Mouse (Mus musculus) CH12.LX (cell line): ENCODE results near the gene Spata13. TPM values are rescaled to one million over a fixed set of nuclear protein-coding genes. Genes with fewer than 3 reads are reported as not detected.

Source experiments
- DNase-seq: peaks from one replicate; pipeline ENCODE4 v3.0.0-alpha.2; 2013; ENCODE audit errors: extremely low read depth
- H3K27ac ChIP-seq: 2 replicates; pipeline ENCODE4 v1.5.1; 2012; ENCODE audit warnings: low read depth, mild to moderate bottlenecking, control low read depth, moderate library complexity; ENCODE audit not compliant: insufficient read depth
- H3K27me3 ChIP-seq: replicated peaks from 2 replicates; pipeline ENCODE3; 2012; ENCODE audit warnings: inconsistent platforms
- H3K36me3 ChIP-seq, 2 experiments: replicated peaks in 1 of 2; 2 replicates each; pipeline versions ENCODE3 to v1.6.1; 2012; ENCODE audit warnings: inconsistent platforms in 1 of 2, low read length in 1 of 2, mild to moderate bottlenecking in 1 of 2, mixed read lengths in 1 of 2, moderate library complexity in 1 of 2; ENCODE audit not compliant: control insufficient read depth in 1 of 2, insufficient read depth in 1 of 2
- H3K4me1 ChIP-seq, 2 experiments: 2 replicates each; pipeline ENCODE4 v1.6.1; 2012; ENCODE audit warnings: inconsistent platforms in 1 of 2, moderate library complexity in 1 of 2; ENCODE audit not compliant: insufficient read depth in 2 of 2, control insufficient read depth in 1 of 2
- H3K4me2 ChIP-seq: 2 replicates; pipeline ENCODE4 v1.6.1; 2012; ENCODE audit warnings: low read depth, mild to moderate bottlenecking, control low read depth; ENCODE audit not compliant: poor library complexity, insufficient read depth, severe bottlenecking
- H3K4me3 ChIP-seq, 3 experiments: fragments of 150-350 bp in 1 of 3; sonication (generic) in 1 of 3; replicated peaks in 1 of 3; 2 replicates each; pipeline versions ENCODE3 to v1.5.1; 2011 to 2012; ENCODE audit warnings: low read depth in 2 of 3, low read length in 2 of 3, mild to moderate bottlenecking in 2 of 3, moderate library complexity in 2 of 3, control low read depth in 1 of 3, improper control_type of control experiment in 1 of 3, inconsistent platforms in 1 of 3, mixed read lengths in 1 of 3; ENCODE audit not compliant: poor library complexity in 1 of 3
- H3K79me2 ChIP-seq: replicated peaks from 2 replicates; pipeline ENCODE4 v1.6.1; 2012; ENCODE audit warnings: mild to moderate bottlenecking, moderate library complexity; ENCODE audit not compliant: control insufficient read depth, poor library complexity, insufficient read depth, severe bottlenecking; ENCODE audit errors: extremely low read depth
- H3K9ac ChIP-seq: 2 replicates; pipeline ENCODE4 v1.6.1; 2012; ENCODE audit warnings: low read depth, mild to moderate bottlenecking, control low read depth, moderate library complexity; ENCODE audit not compliant: insufficient read depth
- H3K9me3 ChIP-seq: replicated peaks from 2 replicates; pipeline ENCODE3; 2012; ENCODE audit warnings: low read length, inconsistent platforms, mixed read lengths
- BHLHE40 ChIP-seq: IDR thresholded peaks from 2 replicates; pipeline ENCODE4 v1.6.1; 2011; ENCODE audit warnings: mild to moderate bottlenecking, low read depth, low read length, improper control_type of control experiment
- E2F4 ChIP-seq: IDR thresholded peaks from 2 replicates; pipeline ENCODE4 v1.6.1; 2011; ENCODE audit warnings: low read depth, low read length, improper control_type of control experiment; ENCODE audit not compliant: insufficient replicate concordance
- ELF1 ChIP-seq: IDR thresholded peaks from 2 replicates; pipeline ENCODE4 v1.6.1; 2014; ENCODE audit warnings: low read depth, mild to moderate bottlenecking, inconsistent platforms, low read length, improper control_type of control experiment
- EP300 ChIP-seq: IDR thresholded peaks from 2 replicates; pipeline ENCODE4 v1.6.1; 2011; ENCODE audit warnings: low read length, improper control_type of control experiment
- ETS1 ChIP-seq: conservative IDR thresholded peaks from 2 replicates; pipeline ENCODE4 v1.6.1; 2012; ENCODE audit warnings: low read depth, mild to moderate bottlenecking, inconsistent platforms, low read length, improper control_type of control experiment, moderate library complexity
- GABPA ChIP-seq: IDR thresholded peaks from 2 replicates; pipeline ENCODE4 v1.6.1; 2012; ENCODE audit warnings: low read depth, low read length, improper control_type of control experiment, inconsistent platforms; ENCODE audit not compliant: insufficient replicate concordance
- HCFC1 ChIP-seq: IDR thresholded peaks from 2 replicates; pipeline ENCODE4 v1.6.1; 2012; ENCODE audit warnings: low read depth, mild to moderate bottlenecking, inconsistent platforms, low read length, improper control_type of control experiment
- IRF4 ChIP-seq: IDR thresholded peaks from 2 replicates; pipeline ENCODE4 v1.6.1; 2014; ENCODE audit warnings: low read depth, mild to moderate bottlenecking, inconsistent platforms, low read length, improper control_type of control experiment
- JUND ChIP-seq: conservative IDR thresholded peaks from 2 replicates; pipeline ENCODE4 v1.6.1; 2011; ENCODE audit warnings: low read depth, low read length, improper control_type of control experiment
- KAT2A ChIP-seq: IDR thresholded peaks from 2 replicates; pipeline ENCODE4 v1.6.1; 2012; ENCODE audit warnings: low read length, improper control_type of control experiment, inconsistent platforms; ENCODE audit not compliant: insufficient replicate concordance
- MAFK ChIP-seq: IDR thresholded peaks from 2 replicates; pipeline ENCODE4 v1.6.1; 2011; ENCODE audit warnings: low read length, improper control_type of control experiment; ENCODE audit not compliant: insufficient replicate concordance
- MAX ChIP-seq: IDR thresholded peaks from 2 replicates; pipeline ENCODE4 v1.6.1; 2011; ENCODE audit warnings: low read length, improper control_type of control experiment
- MAZ ChIP-seq: IDR thresholded peaks from 2 replicates; pipeline ENCODE4 v1.6.1; 2012; ENCODE audit warnings: low read depth, mild to moderate bottlenecking, inconsistent platforms, low read length, improper control_type of control experiment, moderate library complexity
- MEF2A ChIP-seq: IDR thresholded peaks from 2 replicates; pipeline ENCODE4 v1.6.1; 2014; ENCODE audit warnings: low read depth, mild to moderate bottlenecking, inconsistent platforms, low read length, improper control_type of control experiment, borderline replicate concordance
- MYC ChIP-seq: IDR thresholded peaks from 2 replicates; pipeline ENCODE4 v1.6.1; 2011; ENCODE audit warnings: low read depth, mild to moderate bottlenecking, improper control_type of control experiment, low read length
- NELFE ChIP-seq: IDR thresholded peaks from 2 replicates; pipeline ENCODE4 v1.6.1; 2011; ENCODE audit warnings: low read depth, low read length, improper control_type of control experiment
- NRF1 ChIP-seq: IDR thresholded peaks from 2 replicates; pipeline ENCODE4 v1.6.1; 2014; ENCODE audit warnings: low read depth, mild to moderate bottlenecking, inconsistent platforms, low read length, improper control_type of control experiment, moderate library complexity
- POLR2A ChIP-seq: IDR thresholded peaks from 2 replicates; pipeline ENCODE4 v1.6.1; 2011; ENCODE audit warnings: low read depth, mild to moderate bottlenecking, improper control_type of control experiment, low read length
- POLR2AphosphoS2 ChIP-seq: IDR thresholded peaks from 2 replicates; pipeline ENCODE4 v1.6.1; 2011; ENCODE audit warnings: low read depth, low read length, improper control_type of control experiment
- SIN3A ChIP-seq: IDR thresholded peaks from 2 replicates; pipeline ENCODE4 v1.6.1; 2012; ENCODE audit warnings: low read length, improper control_type of control experiment, inconsistent platforms
- TCF12 ChIP-seq: IDR thresholded peaks from 2 replicates; pipeline ENCODE4 v1.6.1; 2014; ENCODE audit warnings: low read depth, mild to moderate bottlenecking, inconsistent platforms, low read length, improper control_type of control experiment
- USF1 ChIP-seq: IDR thresholded peaks from 2 replicates; pipeline ENCODE4 v1.6.1; 2014; ENCODE audit warnings: low read depth, mild to moderate bottlenecking, inconsistent platforms, low read length, improper control_type of control experiment
- USF2 ChIP-seq: conservative IDR thresholded peaks from 2 replicates; pipeline ENCODE4 v1.6.1; 2011; ENCODE audit warnings: low read depth, low read length, improper control_type of control experiment
- ZKSCAN1 ChIP-seq: IDR thresholded peaks from 2 replicates; pipeline ENCODE4 v1.6.1; 2012; ENCODE audit warnings: low read depth, inconsistent platforms, low read length, improper control_type of control experiment, borderline replicate concordance
- ZMIZ1 ChIP-seq: IDR thresholded peaks from 2 replicates; pipeline ENCODE4 v1.6.1; 2012; ENCODE audit warnings: low read depth, mild to moderate bottlenecking, inconsistent platforms, low read length, improper control_type of control experiment
- ZNF384 ChIP-seq: IDR thresholded peaks from 2 replicates; pipeline ENCODE4 v1.6.1; 2012; ENCODE audit warnings: low read depth, low read length, improper control_type of control experiment, inconsistent platforms
- dilution Hi-C: fragments of 300-500 bp; cut with MboI; formaldehyde crosslinking; loops from 2 replicates; pipeline ENCODE4 v1.14.3; 2020; ENCODE audit warnings: low sequenced_read_pairs; ENCODE audit not compliant: extremely low pct_unique_long_range_greater_than_20kb, extremely low pct_ligation_motif_present
- in situ Hi-C: fragments of 300-500 bp; cut with MboI; formaldehyde crosslinking; loops from 3 replicates; pipeline ENCODE4 v1.14.3; 2019; ENCODE audit warnings: low sequenced_read_pairs, low pct_ligation_motif_present, low pct_unique_long_range_greater_than_20kb, mixed read lengths
- polyA plus RNA-seq: library from polyadenylated mRNA; unstranded; fragments of >175 nt; gene quantifications from 2 replicates; pipeline ENCODE4 v1.2.1, GENCODE M21; 2012; ENCODE audit warnings: low read depth; ENCODE audit not compliant: insufficient read length
- total RNA-seq, 2 experiments: library from RNA; depleted of rRNA; stranded (reverse); fragments of 300-350 nt in 1 of 2; fragments of >200 nt in 1 of 2; gene quantifications; 2 replicates each; pipeline ENCODE4 v1.2.3; 2012 to 2014

Gene Spata13
- total and polyA plus RNA-seq, 3 experiments: 11.6 to 15.9 (median 13.6) TPM

GRCm38 (mm10) chr14:60606194-60606593 is 27.6 kb upstream of the Spata13 start:
- TF ChIP-seq ETS1: no peak
- no peak for TF ChIP-seq ZMIZ1
- no peak for TF ChIP-seq NELFE
- TF ChIP-seq USF2: no peak
- TF ChIP-seq, all 38 proteins: peak for 0
- no peak overlapping the region for H3K27ac ChIP-seq
- DNase-seq: no peak
- H3K4me1 ChIP-seq: no peaks in the 10 kb centered on the region
- H3K4me3 ChIP-seq: no peak overlapping the region
- H3K4me2 ChIP-seq: no peak overlapping the region
- no peaks in the 10 kb centered on the region for H3K9me3 ChIP-seq
- H3K27me3 ChIP-seq: no peaks in the 10 kb centered on the region
- H3K79me2 ChIP-seq: no peaks in the 10 kb centered on the region
- H3K9ac ChIP-seq: no peak overlapping the region
- no peaks in the 10 kb centered on the region for H3K36me3 ChIP-seq
- in situ Hi-C loops: no loop called here
- dilution Hi-C loops: no loop called here

GRCm38 (mm10) chr14:60607743-60608142 is 26.1 kb upstream of the Spata13 start:
- H3K79me2 ChIP-seq: no peaks in the 10 kb centered on the region
- H3K4me2 ChIP-seq: no peak overlapping the region
- no peak overlapping the region for H3K4me3 ChIP-seq
- TF ChIP-seq ZKSCAN1: no peak
- TF ChIP-seq KAT2A: no peak
- TF ChIP-seq TCF12: no peak
- TF ChIP-seq MAX: no peak
- TF ChIP-seq MAZ: no peak
- TF ChIP-seq SIN3A: no peak
- no peak for TF ChIP-seq MEF2A
- TF ChIP-seq MYC: no peak
- no peak for TF ChIP-seq EP300
- in situ Hi-C loops (no loop called here), dilution Hi-C loops (no loop called here)
- no peaks in the 10 kb centered on the region for H3K36me3 ChIP-seq
- no peak for DNase-seq
- no peaks in the 10 kb centered on the region for H3K27me3 ChIP-seq
- no peaks in the 10 kb centered on the region for H3K4me1 ChIP-seq
- H3K9ac ChIP-seq: no peak overlapping the region
- H3K27ac ChIP-seq: no peak overlapping the region
- H3K9me3 ChIP-seq: no peaks in the 10 kb centered on the region

- DNase-seq: no peak
- in situ Hi-C loops: no loop called here
- dilution Hi-C loops: no loop called here
- Histone ChIP-seq H3K79me2 (no peaks in the 10 kb centered on the region), H3K4me3 (no peak overlapping the region), H3K27me3 (no peaks in the 10 kb centered on the region), H3K9ac (no peak overlapping the region), H3K36me3 (no peaks in the 10 kb centered on the region), H3K4me2 (no peak overlapping the region), H3K27ac (no peak overlapping the region), H3K4me1 (no peaks in the 10 kb centered on the region), H3K9me3 (no peaks in the 10 kb centered on the region)
- no peak for TF ChIP-seq EP300
- TF ChIP-seq MEF2A: no peak
- TF ChIP-seq BHLHE40: no peak
- TF ChIP-seq POLR2A: no peak
- no peak for TF ChIP-seq ETS1
- no peak for TF ChIP-seq MYC
- TF ChIP-seq ZNF384: no peak
- TF ChIP-seq NELFE: no peak
- TF ChIP-seq ELF1: no peak
- no peak for TF ChIP-seq JUND
- TF ChIP-seq E2F4: no peak
- no peak for TF ChIP-seq GABPA
- no peak for TF ChIP-seq IRF4
- no peak for TF ChIP-seq POLR2AphosphoS2
- no peak for TF ChIP-seq NRF1
- no peak for TF ChIP-seq SIN3A
- TF ChIP-seq USF1: no peak
- no peak for TF ChIP-seq KAT2A
- TF ChIP-seq MAFK: no peak
- no peak for TF ChIP-seq HCFC1
Measured at GRCm38 (mm10) chr14:60609160-60609559, 24.6 kb upstream of the Spata13 start.
